Mouse (Mus musculus) CH12.LX (cell line): Measurements from ENCODE around the gene Nptx1.

Experiments
- POLR2A ChIP-seq: IDR thresholded peaks from 2 replicates; pipeline ENCODE4 v1.6.1; 2011; ENCODE audit warnings: low read depth, mild to moderate bottlenecking, improper control_type of control experiment, low read length
- RCOR1 ChIP-seq: conservative IDR thresholded peaks from 2 replicates; pipeline ENCODE4 v1.6.1; 2012; ENCODE audit warnings: low read depth, mild to moderate bottlenecking, inconsistent platforms, low read length, improper control_type of control experiment

GRCm38 (mm10) chr11:119493516-119493915 lies 54.0 kb downstream of the Nptx1 start:
- TF ChIP-seq POLR2A (no peak), RCOR1 (no peak)
